Mouse (Mus musculus) MEL (cell line): ENCODE results near the gene Dntt.

ENCODE experiments used
- BHLHE40 ChIP-seq: IDR thresholded peaks from 2 replicates; pipeline ENCODE4 v1.6.1; 2012; ENCODE audit warnings: low read depth, mild to moderate bottlenecking, inconsistent platforms, low read length, improper control_type of control experiment, borderline replicate concordance
- CTCF ChIP-seq, 3 experiments: IDR thresholded peaks in 2 of 3; conservative IDR thresholded peaks in 1 of 3; 2 replicates each; pipeline ENCODE4 v1.5.1; 2011 to 2012; ENCODE audit warnings: low read length in 3 of 3, low read depth in 2 of 3, mild to moderate bottlenecking in 2 of 3, improper control_type of control experiment in 1 of 3, inconsistent platforms in 1 of 3, mixed read lengths in 1 of 3, moderate library complexity in 1 of 3; ENCODE audit not compliant: control insufficient read depth in 1 of 3, insufficient read depth in 1 of 3, poor library complexity in 1 of 3, severe bottlenecking in 1 of 3
- EP300 ChIP-seq, 2 experiments: IDR thresholded peaks; 2 replicates each; pipeline ENCODE4 v1.6.1; 2011; ENCODE audit warnings: improper control_type of control experiment in 2 of 2, low read length in 2 of 2, low read depth in 1 of 2, mild to moderate bottlenecking in 1 of 2
- GABPA ChIP-seq: IDR thresholded peaks from 2 replicates; pipeline ENCODE4 v1.6.1; 2012; ENCODE audit warnings: low read depth, mild to moderate bottlenecking, inconsistent platforms, low read length, improper control_type of control experiment, moderate library complexity
- HCFC1 ChIP-seq: IDR thresholded peaks from 2 replicates; pipeline ENCODE4 v1.6.1; 2012; ENCODE audit warnings: low read depth, mild to moderate bottlenecking, inconsistent platforms, low read length, improper control_type of control experiment, moderate library complexity
- KAT2A ChIP-seq: conservative IDR thresholded peaks from 2 replicates; pipeline ENCODE4 v1.6.1; 2012; ENCODE audit warnings: low read depth, low read length, improper control_type of control experiment, inconsistent platforms
- NELFE ChIP-seq: IDR thresholded peaks from 2 replicates; pipeline ENCODE4 v1.6.1; 2011; ENCODE audit warnings: low read depth, low read length, improper control_type of control experiment
- POLR2A ChIP-seq, 2 experiments: IDR thresholded peaks; 2 replicates each; pipeline ENCODE4 v1.6.1; 2011 to 2012; ENCODE audit warnings: low read length in 2 of 2, mild to moderate bottlenecking in 2 of 2, control low read depth in 1 of 2, improper control_type of control experiment in 1 of 2, low read depth in 1 of 2, moderate library complexity in 1 of 2; ENCODE audit not compliant: control insufficient read depth in 1 of 2, insufficient read depth in 1 of 2, poor library complexity in 1 of 2
- TBP ChIP-seq: IDR thresholded peaks from 2 replicates; pipeline ENCODE4 v1.8.0; 2011; ENCODE audit warnings: low read depth, low read length, improper control_type of control experiment

DNA sequence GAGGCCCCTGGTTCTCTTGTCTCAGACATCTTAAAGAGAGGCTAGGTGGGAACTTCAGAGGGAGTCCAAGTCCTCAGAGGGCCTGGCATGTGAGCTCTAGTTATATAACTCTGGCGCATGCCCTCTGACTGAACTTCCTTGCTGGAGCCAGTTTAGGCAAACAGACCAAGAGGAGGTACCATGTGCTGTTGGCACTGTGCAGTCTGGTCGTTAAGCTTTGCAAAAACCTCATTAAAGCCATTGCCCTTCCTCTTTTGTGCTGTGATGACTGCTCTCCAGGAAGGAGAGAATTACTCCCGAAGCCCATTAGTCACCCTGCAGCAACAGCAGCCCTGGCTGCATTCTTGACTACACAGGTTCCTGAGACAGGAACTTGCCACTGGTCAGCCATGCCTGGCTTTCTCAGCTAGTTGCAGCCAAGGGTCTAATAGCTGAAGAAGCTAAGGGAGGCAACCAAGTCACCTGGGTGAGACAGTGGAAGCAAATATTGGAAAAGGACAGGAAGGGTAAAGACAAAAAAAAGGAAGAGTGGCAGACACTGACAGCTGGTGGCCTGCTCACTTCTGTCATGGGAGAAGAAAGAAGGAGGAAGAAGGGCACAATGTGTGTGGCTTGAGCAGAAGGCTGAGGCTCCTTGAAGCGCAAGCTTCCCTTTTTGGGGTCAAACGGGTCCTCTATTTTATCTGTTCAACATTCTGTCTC, 30.5 kb upstream of the Dntt start:
- TF ChIP-seq KAT2A, result no peak
- no peak for TF ChIP-seq HCFC1
- no peak for TF ChIP-seq POLR2A (IDR thresholded peaks at IDR 0.05; ENCODE audit: control insufficient read depth in 1 of 2, insufficient read depth in 1 of 2, low read depth in 1 of 2, low read length in 2 of 2, poor library complexity in 1 of 2)
- TF ChIP-seq CTCF (IDR thresholded peaks at IDR 0.05 in 2 of 3, conservative IDR thresholded peaks at IDR 0.05 in 1 of 3; ENCODE audit: control insufficient read depth in 1 of 3, insufficient read depth in 1 of 3, low read depth in 2 of 3, low read length in 3 of 3, poor library complexity in 1 of 3, severe bottlenecking in 1 of 3), result no peak
- TF ChIP-seq BHLHE40, result no peak
- no peak for TF ChIP-seq EP300 (IDR thresholded peaks at IDR 0.05; ENCODE audit: low read depth in 1 of 2, low read length in 2 of 2)
- TF ChIP-seq TBP, result no peak
- TF ChIP-seq GABPA, result no peak
- no peak for TF ChIP-seq NELFE
